Mouse (Mus musculus): ENCODE measurements at regions not wholly inside any gene's neighbourhood (a gene's known extent, or its start where the extent isn't known, plus 50 kb on each side); places are given as distances from the start of the nearest gene placed in this dataset.
A peak's percentile ranks its signal among the peaks of the same experiment; 100 is the strongest.
"Not testable (repeated sequence)": the region's sequence is repeated elsewhere in the genome, so short reads cannot be mapped to it uniquely, and the experiment has no call there.

DNA sequence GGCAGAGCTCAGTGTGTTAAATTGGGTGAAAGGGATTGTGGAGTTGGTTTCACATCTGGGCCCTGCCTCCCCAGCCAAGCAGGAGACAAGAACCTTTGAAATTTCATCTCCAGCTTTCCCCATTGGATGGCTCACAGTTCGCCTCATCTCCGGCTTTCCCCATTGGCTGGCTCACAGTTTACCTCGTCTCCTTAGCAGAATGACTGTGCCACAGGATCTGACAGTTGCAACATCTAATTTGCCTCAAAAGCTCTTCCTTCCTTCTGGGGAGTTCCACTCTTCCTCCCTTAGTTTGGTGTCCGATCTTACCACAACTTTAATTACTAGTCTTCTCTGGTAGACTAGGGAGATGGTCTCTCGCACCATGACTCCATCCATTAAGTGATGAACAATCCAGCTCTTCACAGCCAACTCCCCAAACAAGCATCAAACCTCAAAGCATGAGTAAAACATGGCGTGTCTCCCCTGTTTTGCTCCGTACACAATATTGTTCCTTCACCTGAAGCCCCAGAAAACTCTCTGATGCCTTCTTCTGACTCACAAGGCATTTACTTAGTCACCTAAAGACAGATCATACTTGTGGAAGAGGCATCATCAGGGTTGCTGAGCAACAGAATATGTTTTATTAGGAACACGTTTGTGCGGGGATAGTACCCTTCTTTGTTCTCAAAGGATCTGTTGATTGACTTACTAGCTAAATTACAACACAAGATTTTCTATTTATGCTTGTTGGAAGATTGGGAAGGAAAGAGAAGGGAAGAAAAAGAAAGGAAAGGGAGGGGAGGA lies 199.1 kb upstream of the Serp2 start:
- DNase-seq (ENCODE audit: low spot score), result no peak

DNA sequence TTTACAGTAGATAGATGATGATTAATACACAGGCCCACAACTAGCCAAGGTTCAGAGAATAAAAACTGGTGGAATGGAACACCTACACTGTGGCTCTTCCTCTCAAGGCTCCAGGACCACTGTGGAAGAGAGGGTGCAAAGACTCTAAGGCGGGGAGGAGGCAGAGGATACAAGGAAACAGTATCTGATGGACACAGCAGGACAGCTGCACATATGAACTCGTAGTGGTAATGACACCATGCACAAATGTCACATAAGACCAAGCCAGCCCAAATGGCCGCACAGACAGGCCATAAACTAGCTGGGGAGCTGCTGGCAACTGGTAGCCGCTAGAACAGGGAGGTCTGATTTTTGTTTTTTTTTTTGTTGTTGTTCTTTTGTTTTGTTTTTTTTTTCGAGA lies 197.0 kb upstream of the Serp2 start:
- no peak for DNase-seq (ENCODE audit: low spot score)

DNA sequence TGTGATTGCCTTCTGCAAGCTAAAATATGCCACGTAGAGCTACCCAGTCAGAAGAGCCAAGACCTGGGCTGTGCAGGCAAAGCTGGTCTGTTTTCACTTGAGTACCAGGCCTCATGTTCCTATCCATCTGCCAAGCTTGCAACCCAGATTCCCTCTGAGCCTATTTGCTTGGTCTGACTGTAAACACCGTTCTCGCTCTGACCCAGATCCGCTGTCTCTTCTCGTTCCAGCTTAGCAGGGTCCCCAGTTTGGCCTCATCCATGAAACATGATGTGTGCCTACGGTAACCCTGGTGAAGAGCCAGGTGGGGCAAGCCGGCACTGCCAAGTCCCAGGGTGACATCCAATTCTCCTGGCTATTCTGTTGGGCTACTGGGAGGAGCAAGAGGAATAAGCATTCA lies 192.5 kb upstream of the Serp2 start:
- DNase-seq (ENCODE audit: low spot score), result no peak

DNA sequence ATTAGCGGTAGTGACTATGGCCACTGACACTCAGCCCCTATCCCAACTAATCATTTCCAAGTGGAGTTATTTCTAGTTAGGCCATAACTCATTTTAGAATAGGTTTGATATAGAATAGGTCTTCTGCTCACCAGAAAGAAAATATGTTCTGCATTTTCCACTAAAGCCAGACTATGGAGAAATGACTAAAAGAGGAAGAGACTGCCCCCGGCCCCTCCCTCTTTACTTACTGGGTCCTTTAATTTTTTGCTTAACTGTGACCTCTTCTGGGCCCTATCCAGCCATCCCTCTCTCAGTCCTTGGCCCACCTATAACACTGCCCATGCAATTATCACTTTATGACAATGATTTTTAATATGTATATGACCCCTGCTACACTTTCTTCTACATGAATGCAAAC lies 192.0 kb upstream of the Serp2 start:
- DNase-seq (ENCODE audit: low spot score), result no peak

DNA sequence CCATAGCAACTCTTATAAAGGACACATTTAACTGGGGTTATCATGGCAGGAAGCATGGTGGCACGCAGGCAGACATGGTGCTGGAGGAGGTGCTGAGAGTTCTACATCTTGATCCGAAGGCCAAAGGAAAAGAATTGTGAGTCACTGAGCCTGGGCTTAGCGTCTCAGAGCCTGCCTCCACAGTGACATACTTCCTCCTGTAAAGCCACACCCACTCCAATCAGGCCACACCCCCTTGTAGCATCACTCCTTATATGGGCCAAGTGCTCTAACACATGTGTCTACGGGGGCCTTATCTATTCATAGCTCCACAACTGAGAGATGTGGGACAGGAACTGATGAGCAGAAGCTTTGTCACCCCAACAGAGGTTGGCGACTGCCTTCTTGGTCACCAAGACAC lies 191.1 kb upstream of the Serp2 start:
- DNase-seq (ENCODE audit: low spot score), result no peak

DNA sequence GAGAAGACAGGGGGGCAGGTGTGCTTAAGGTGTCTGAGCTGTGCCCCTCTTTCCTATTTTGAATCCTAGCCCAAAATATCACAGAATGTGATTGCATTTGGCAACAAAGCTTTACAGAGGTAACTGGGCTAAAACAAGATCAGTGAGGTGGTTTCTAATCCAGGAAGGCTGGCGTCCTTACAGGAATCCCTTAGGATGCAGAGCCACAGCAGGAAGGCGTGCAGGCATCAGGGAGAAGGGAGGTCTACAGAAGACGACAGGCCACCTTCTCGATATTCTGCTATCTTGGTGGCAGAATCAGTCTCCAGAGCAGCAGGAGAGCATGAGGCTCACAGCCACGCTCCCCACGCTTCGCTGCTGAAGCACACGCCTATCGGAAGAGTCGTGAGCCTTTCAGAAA lies 189.6 kb upstream of the Serp2 start:
- no peak for DNase-seq (ENCODE audit: low spot score)

DNA sequence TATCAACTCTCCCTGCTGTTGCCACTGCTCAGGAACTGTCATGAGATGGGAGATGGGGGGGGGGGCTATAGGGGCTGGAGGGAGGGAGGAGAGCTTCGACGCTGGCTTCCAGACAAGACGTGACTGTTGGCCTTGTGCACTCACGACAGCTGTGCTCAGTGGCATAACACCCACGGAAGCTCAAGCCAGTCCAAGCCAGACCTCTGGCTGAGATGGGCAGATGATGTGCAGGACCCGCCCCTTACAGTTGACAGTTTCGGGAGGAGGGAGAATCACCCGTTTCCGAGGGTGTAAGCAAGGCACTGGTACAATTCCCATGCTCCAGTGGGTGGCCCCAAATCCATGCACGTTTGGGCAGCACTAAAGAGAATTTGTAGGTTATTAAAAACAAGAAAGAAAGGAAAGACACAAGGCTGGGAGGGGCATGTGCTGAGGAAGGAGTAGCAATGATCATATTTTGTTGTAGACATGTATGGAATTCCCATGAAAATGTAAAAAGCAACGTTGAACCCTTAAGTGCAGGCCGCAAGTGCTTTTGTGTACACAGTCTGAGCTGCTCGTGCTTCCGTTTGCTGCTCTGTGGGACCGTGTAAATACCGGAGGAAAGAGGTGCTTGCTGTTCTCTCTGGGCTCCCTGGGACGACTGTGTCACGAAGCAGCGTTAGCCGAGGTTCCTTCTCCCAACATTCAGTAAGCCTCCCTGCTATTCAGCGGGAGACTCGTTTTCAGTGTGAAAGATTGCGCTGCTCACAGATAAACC lies 188.2 kb upstream of the Serp2 start:
- DNase-seq (ENCODE audit: low spot score), result no peak

DNA sequence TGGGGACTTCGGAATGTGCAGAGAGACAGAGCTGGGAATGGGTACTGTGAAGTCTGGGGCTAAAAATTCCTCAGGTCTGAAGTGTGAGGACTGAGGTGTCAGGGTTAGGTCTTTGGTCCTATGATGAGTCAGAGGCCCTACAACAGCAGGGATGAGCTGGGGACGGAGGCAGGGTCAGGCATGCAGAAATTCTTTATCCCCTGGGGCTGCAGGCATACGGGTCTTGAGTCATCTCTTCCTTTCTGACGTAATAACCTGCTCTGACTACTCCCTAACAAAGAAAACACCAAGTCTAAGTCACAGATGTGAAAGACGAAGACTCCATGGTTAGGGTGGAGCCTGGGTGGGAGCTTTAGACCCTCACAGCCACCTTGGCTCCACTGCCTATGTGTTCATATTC lies 185.6 kb upstream of the Serp2 start:
- no peak for DNase-seq (ENCODE audit: low spot score)

DNA sequence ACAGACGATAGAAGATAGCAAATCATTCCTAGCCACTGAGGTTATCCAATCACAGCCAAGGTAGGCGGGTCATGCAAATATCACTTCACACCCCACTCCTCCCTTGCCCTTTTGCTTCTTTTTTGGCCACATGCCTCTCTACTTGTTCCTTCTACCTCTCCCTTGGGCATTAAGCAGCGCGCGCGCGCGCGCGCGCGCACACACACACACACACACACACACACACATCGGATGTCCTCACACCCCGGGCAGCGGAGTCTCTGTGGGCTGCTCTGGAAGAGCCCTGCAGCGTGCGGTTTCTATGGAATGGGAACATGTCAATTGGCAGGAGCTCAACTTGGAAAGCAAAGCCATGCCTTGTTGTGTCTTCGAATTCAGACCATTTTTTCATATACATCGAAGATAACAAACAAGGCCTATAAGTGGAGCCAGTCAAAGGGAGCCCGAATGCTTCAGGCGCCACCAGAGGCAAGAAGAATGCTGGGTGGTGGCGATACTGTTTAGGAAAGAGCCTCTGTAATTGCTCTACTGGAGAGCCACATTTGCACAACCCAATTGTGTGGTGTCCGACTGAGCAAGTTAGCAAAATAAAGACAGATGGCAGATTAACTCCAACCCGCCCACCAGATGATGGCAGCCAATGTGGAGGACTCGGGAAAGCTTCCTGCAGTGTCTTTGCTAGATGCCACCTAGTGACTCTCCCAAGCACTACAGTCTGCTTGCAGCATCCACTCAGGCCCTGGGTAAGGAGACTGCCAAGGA lies 183.3 kb upstream of the Serp2 start:
- DNase-seq (ENCODE audit: low spot score), result peak; percentile 41

DNA sequence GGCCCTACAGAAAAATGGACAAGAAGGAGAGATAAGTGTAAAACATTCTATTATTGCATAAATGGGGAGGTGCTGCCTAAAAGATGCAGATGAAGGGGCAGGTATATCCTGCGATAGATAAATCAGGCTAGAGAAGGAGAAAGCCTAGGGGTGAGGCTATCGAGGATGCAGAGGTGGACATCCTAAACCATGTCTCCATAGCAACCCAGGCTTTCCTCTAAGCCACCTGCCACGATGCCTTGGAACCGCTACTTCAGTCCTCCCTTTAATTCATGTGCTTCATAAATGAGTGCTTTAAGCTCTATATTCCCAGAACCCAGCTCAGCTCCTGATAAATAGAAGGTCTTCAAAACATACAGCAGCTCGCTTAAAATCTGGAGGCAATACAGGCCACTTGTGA lies 179.3 kb upstream of the Serp2 start:
- DNase-seq (ENCODE audit: low spot score), result no peak

DNA sequence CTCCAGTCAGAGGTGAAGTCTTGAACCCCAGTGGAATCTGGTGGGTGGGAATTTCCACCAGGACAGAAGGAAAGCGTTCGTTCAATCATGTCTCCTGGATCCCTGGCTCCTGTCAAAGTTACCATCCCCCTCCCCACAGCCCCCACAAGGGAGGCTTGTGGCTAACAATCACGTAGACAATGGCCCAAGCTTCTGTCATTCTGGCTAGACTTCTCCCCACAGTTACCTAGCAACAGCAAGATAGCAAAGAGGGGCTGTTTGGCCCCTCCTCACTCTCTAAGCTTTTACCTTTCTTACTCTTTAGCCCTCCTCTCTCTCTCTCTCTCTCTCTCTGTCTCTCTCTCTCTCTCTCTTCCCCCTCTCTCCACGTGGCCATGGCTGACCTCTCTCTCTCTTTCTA lies 178.4 kb upstream of the Serp2 start:
- no peak for DNase-seq (ENCODE audit: low spot score)

DNA sequence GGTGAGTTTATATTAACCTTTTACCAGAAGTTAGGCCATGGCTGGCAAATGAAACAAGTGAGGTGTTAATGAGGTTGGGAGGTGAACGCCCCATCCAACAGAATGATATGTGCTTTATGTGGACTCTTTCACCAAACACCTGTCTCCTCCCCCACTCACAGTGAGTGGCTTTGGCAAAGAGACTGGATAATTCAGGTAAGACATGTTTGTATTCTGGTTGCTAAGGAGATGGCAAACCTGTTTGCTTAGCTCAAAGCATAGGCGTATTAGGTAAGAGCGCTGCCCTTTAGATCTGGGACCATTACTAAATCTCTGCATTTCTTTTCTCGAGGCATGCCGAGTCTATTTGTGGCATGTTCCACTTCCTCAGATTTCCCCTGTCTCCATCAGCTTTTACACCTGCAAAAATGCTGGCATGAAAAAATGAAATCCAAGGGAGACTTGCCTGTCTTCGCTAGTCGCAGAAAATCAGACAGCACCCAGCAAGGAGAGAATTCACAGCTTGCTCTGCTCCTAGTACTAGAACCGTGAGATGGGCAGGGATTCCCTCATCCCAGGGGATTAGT lies 176.7 kb upstream of the Serp2 start:
- DNase-seq (ENCODE audit: low spot score), result no peak

DNA sequence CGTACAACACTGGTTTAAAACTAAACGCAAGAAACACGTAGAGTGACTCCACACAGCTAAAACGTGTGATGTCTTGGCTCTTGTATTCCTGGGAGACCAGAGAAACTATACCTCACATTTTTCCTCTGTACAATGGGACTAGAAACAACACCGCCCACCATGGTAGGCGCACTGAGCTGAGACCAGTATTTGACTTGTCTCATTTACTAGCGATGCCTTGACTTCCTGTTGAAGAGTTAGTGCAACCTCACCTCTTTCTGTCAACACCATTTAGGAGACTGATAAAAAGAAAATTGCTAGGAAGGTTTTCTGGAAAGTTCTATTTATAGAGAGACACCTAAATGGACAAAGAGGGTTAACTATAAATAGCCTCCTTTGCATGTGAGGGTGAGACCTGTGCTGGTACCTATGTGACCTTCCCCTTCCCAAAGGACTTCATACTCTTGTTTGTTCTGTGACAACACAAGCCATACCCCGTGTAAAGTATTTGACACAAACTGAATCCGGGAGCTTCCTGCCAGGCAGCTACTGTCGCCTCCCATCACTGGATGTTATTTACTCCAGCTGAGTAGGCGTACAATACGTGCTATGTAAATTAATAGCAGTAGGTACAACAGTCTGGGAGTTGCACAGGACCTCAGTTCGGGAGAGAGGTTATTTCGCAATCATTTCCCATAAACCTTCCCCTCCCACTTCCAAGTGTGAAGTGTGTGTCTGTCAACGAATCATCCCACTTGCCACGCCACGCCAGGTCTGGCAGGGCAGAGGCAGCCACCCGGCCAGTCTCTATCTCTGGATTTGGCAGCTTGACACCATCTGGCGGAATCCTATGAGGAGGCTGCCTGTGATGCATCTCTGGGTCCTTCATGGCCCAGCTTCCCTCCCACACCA lies 174.7 kb upstream of the Serp2 start:
- peak; percentile 68 for DNase-seq (ENCODE audit: low spot score)

DNA sequence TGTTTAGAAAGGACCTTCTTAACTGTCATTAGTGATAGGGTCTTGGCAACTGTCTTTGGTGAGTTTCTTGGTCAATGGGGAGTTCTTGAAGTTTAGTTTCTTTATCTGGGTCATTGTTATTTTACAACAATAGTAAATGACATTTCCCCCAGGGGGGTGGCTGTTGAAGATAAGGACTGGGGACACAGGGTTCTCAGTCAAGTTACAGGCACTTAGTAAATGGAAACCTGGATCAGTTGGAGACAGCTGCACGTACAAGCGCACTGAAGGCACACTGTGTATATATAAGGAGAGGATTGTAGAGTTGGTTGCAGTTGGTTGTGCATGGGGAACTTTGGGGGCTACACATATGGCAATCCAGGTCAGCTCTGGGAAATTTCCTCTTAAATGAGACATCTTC lies 169.2 kb upstream of the Serp2 start:
- DNase-seq (ENCODE audit: low spot score), result no peak

DNA sequence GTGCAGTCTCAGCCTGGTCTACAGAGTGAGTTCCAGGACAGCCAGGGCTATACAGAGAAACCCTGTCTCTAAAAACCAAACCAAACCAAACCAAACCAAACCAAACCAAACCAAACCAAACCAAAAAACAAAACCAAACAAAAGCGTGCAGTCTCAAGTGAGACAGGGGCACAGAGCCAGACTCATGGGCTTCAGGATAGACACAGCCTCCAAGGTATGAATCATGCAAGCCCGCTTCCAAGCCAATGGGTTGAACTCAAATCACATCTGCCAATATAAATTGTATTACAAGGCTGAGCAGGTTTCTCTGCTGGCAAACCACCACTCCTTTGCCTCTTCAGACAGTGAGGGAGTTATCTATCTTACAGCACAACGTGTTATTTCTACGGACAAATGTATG lies 168.5 kb upstream of the Serp2 start:
- DNase-seq (ENCODE audit: low spot score), result not testable (repeated sequence)

DNA sequence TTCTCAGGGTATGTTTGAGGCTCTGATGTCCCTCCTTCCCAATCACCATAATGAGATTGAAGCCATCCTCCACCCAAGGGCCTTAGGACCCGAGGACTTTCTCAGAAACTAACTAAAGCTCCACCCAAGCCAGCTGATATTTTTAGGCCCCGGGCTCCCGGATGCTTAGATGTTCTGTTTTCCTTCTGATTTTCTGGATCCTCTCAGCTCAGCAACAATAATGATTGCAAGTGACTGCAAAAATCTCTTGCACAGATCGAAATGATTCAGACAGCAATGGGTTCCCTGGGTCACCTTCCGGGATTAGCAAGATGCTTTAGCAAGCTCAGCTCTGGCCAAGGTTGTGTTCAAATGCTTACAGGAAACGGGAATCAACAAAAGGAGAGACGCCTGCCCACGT lies 168.1 kb upstream of the Serp2 start:
- no peak for DNase-seq (ENCODE audit: low spot score)

DNA sequence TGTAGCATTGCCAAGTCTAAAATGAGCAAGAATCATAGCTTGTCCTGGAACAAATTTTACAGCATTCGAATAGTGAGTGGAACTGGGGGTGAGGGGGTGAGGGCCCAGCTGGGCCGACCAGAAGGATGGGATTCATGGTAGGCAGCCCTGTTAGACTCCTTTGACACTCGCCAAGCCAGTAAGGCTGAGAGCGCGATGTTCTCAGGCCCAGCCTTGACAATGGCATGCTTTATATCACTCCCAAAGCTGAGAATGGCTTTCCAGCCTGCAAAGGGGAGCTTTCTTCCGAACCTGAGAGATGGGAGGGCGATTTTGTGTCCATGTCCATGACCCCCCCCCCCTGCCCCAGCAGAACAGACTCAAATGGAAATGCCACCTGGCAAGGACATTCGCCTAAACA lies 167.7 kb upstream of the Serp2 start:
- DNase-seq (ENCODE audit: low spot score), result no peak

DNA sequence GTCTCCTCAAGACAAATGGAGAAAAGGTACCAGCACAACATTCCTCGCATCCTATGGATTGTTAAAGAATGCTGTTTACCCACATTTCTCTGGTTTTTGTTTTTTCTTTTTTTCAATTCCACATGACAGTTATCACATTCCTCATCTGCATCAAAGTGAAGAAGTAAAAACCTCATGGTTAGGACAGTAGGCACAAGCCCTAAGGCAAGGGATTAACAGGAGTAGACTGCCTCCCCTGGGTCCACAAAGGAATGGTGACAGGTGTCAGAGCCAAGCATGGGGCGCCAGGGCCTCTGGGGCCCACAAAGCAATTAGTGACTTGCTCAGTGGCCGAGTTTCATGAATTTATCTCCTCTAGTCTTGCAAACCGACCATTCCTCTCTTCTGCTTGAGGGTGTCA lies 166.9 kb upstream of the Serp2 start:
- DNase-seq (ENCODE audit: low spot score), result no peak

DNA sequence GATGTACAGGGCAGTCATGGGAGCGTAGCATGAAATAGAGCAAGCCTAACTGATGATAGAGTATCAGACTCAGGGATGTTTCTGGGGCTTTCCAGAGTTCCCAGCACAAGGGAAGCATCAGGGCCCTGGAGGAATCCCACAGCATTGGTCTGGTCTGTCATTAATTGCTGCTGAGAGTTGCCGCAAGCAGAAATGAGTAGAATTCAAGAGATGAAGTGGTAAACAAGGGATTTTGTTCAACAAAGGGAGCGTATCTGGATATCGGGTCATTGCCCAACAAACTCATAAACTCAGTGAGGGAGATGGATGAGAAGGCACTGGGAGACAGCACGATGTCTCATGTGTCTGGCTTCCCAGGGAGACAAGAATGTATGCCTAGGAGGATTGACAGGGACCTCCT lies 165.6 kb upstream of the Serp2 start:
- DNase-seq (ENCODE audit: low spot score), result no peak

DNA sequence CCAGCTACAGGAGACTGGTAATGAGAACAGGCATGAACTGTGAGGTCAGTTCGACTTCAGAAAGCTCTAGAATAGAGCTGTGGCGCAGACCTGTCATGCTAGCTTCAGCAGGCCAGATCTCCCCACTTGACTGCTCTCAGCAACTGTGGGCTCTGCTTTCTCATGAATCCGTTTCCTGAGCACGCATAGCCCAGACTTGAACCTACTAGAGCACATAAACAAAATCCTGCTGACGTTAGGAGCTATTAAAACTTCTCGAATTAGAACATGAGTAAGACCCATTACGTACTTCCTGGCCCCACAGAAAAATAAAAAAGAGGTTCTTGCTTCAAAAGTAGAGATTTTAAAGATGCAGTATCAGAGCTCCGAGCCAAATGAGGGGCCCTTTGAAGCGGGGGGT lies 165.1 kb upstream of the Serp2 start:
- no peak for DNase-seq (ENCODE audit: low spot score)

DNA sequence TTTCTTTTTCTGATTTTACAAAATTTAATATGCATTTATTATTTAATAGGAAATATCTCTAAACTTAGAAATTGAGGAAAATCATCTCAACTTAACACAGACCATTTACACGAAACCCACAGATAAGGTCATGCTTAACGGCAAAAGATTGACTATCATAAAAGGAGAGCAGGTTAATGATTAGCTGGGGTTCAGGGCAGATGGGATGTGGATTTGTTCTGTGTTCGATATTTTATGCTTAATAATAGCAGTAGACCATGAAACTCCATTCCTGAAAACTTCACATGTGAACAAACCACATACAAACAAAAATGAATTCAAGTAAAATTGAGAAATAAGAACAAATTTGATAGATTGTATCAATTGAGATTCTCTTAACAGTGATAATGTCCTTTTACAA lies 160.4 kb upstream of the Serp2 start:
- DNase-seq (ENCODE audit: low spot score), result no peak

All from heart, adult 8-10 months (tissue).